Mouse (Mus musculus): ENCODE results near the gene Hoxd10. TPM values are rescaled to one million over a fixed set of nuclear protein-coding genes. Genes with fewer than 3 reads are reported as not detected.

Gene Hoxd10
- polyA plus RNA-seq, 1 experiment from 2014 or later: not detected

GRCm38 (mm10) chr2:74670632-74671188 is 21.0 kb upstream of the Hoxd10 start:
- no peaks in the 10 kb centered on the region for H3K36me3 ChIP-seq (ENCODE audit: control insufficient read depth, insufficient read depth, low read length)
- WGBS: 3% methylated on average over 3 of the region's 3 CpGs
- H3K27me3 ChIP-seq (ENCODE audit: control insufficient read depth, insufficient read depth, low read length): peaks cover 96% of the 10 kb centered on the region
- peaks cover 8% of the 10 kb centered on the region; the same call in 1 of the 2 replicates for H3K4me1 ChIP-seq (ENCODE audit: control insufficient read depth, insufficient read depth, low read length)
- DNase-seq (ENCODE audit: low spot score, missing footprints) (peak; percentile 93), ATAC-seq (ENCODE audit: low FRiP score) (no peak)
- H3K27ac ChIP-seq (ENCODE audit: low read depth, low read length): no peak overlapping the region
- no peaks in the 10 kb centered on the region for H3K9me3 ChIP-seq (ENCODE audit: control insufficient read depth, low read length)
- no peak overlapping the region for H3K4me3 ChIP-seq (ENCODE audit: low read depth, low read length)
- no peak overlapping the region for H3K4me2 ChIP-seq
- H3K9ac ChIP-seq (ENCODE audit: low read length): no peak overlapping the region

GRCm38 (mm10) chr2:74671847-74672246 is 19.9 kb upstream of the Hoxd10 start:
- Histone ChIP-seq H3K4me2 (no peak overlapping the region), H3K36me3 (ENCODE audit: control insufficient read depth, insufficient read depth, low read length) (no peaks in the 10 kb centered on the region), H3K4me1 (ENCODE audit: control insufficient read depth, insufficient read depth, low read length) (peaks cover 8% of the 10 kb centered on the region; the same call in 1 of the 2 replicates), H3K27ac (ENCODE audit: low read depth, low read length) (no peak overlapping the region), H3K4me3 (ENCODE audit: low read depth, low read length) (no peak overlapping the region), H3K27me3 (ENCODE audit: control insufficient read depth, insufficient read depth, low read length) (peaks cover 97% of the 10 kb centered on the region), H3K9ac (ENCODE audit: low read length) (no peak overlapping the region), H3K9me3 (ENCODE audit: control insufficient read depth, low read length) (no peaks in the 10 kb centered on the region)
- peak; percentile 94 for DNase-seq (ENCODE audit: low spot score, missing footprints)
- no peak for ATAC-seq (ENCODE audit: low FRiP score)
- 6% methylated on average over 5 of the region's 5 CpGs for WGBS

GRCm38 (mm10) chr2:74672481-74673362 is 19.0 kb upstream of the Hoxd10 start:
- Histone ChIP-seq H3K36me3 (ENCODE audit: control insufficient read depth, insufficient read depth, low read length) (no peaks in the 10 kb centered on the region), H3K9me3 (ENCODE audit: control insufficient read depth, low read length) (no peaks in the 10 kb centered on the region), H3K4me2 (peak overlapping the region; percentile 7; the same call in 1 of the 2 replicates), H3K27ac (ENCODE audit: low read depth, low read length) (no peak overlapping the region), H3K9ac (ENCODE audit: low read length) (no peak overlapping the region), H3K27me3 (ENCODE audit: control insufficient read depth, insufficient read depth, low read length) (peaks cover 98% of the 10 kb centered on the region), H3K4me3 (ENCODE audit: low read depth, low read length) (no peak overlapping the region; the same call in 1 of the 2 replicates), H3K4me1 (ENCODE audit: control insufficient read depth, insufficient read depth, low read length) (peaks cover 8% of the 10 kb centered on the region; the same call in 1 of the 2 replicates)
- under 1% methylated on average over 40 of the region's 40 CpGs for WGBS
- no peak for DNase-seq (ENCODE audit: low spot score, missing footprints)
- ATAC-seq (ENCODE audit: low FRiP score): peak; percentile 71

- Histone ChIP-seq H3K4me2 (no peak overlapping the region), H3K9ac (ENCODE audit: low read length) (no peak overlapping the region), H3K36me3 (ENCODE audit: control insufficient read depth, insufficient read depth, low read length) (no peaks in the 10 kb centered on the region), H3K27ac (ENCODE audit: low read depth, low read length) (no peak overlapping the region), H3K4me3 (ENCODE audit: low read depth, low read length) (no peak overlapping the region), H3K4me1 (ENCODE audit: control insufficient read depth, insufficient read depth, low read length) (no peaks in the 10 kb centered on the region), H3K9me3 (ENCODE audit: control insufficient read depth, low read length) (no peaks in the 10 kb centered on the region), H3K27me3 (ENCODE audit: control insufficient read depth, insufficient read depth, low read length) (peaks cover 98% of the 10 kb centered on the region)
- ATAC-seq (ENCODE audit: low FRiP score) (no peak), DNase-seq (ENCODE audit: low spot score, missing footprints) (no peak)
- 1% methylated on average over 24 of the region's 24 CpGs for WGBS
Measured at GRCm38 (mm10) chr2:74673835-74674425, 17.8 kb upstream of the Hoxd10 start.

GRCm38 (mm10) chr2:74674881-74675665 is 16.7 kb upstream of the Hoxd10 start, which contains the start of gene Hoxd12:
Gene Hoxd12 (plus strand): TSS chr2:74675013.
- ATAC-seq (ENCODE audit: low FRiP score) (no peak), DNase-seq (ENCODE audit: low spot score, missing footprints) (no peak)
- H3K27me3 ChIP-seq (ENCODE audit: control insufficient read depth, insufficient read depth, low read length): peaks cover 98% of the 10 kb centered on the region
- no peaks in the 10 kb centered on the region for H3K4me1 ChIP-seq (ENCODE audit: control insufficient read depth, insufficient read depth, low read length)
- no peaks in the 10 kb centered on the region for H3K36me3 ChIP-seq (ENCODE audit: control insufficient read depth, insufficient read depth, low read length)
- no peak within 1 kb of the TSS for H3K9ac ChIP-seq (ENCODE audit: low read length)
- H3K27ac ChIP-seq (ENCODE audit: low read depth, low read length): no peak within 1 kb of the TSS
- H3K9me3 ChIP-seq (ENCODE audit: control insufficient read depth, low read length): no peaks in the 10 kb centered on the region
- no peak within 1 kb of the TSS for H3K4me2 ChIP-seq
- H3K4me3 ChIP-seq (ENCODE audit: low read depth, low read length): no peak within 1 kb of the TSS
- WGBS: 3% methylated on average over 47 of the region's 47 CpGs

- Histone ChIP-seq H3K27me3 (ENCODE audit: control insufficient read depth, insufficient read depth, low read length) (peaks cover 100% of the 10 kb centered on the region), H3K36me3 (ENCODE audit: control insufficient read depth, insufficient read depth, low read length) (no peaks in the 10 kb centered on the region), H3K4me3 (ENCODE audit: low read depth, low read length) (no peak overlapping the region), H3K9ac (ENCODE audit: low read length) (no peak overlapping the region), H3K9me3 (ENCODE audit: control insufficient read depth, low read length) (no peaks in the 10 kb centered on the region), H3K27ac (ENCODE audit: low read depth, low read length) (no peak overlapping the region), H3K4me2 (no peak overlapping the region), H3K4me1 (ENCODE audit: control insufficient read depth, insufficient read depth, low read length) (no peaks in the 10 kb centered on the region)
- WGBS: 3% methylated on average over 24 of the region's 24 CpGs
- no peak for DNase-seq (ENCODE audit: low spot score, missing footprints)
- ATAC-seq (ENCODE audit: low FRiP score): no peak
Measured at GRCm38 (mm10) chr2:74675666-74676282, 15.9 kb upstream of the Hoxd10 start.

- no peak overlapping the region for H3K4me2 ChIP-seq
- H3K27ac ChIP-seq (ENCODE audit: low read depth, low read length): no peak overlapping the region
- H3K4me3 ChIP-seq (ENCODE audit: low read depth, low read length): no peak overlapping the region
- DNase-seq (ENCODE audit: low spot score, missing footprints) (no peak), ATAC-seq (ENCODE audit: low FRiP score) (no peak)
- peaks cover 100% of the 10 kb centered on the region for H3K27me3 ChIP-seq (ENCODE audit: control insufficient read depth, insufficient read depth, low read length)
- 2% methylated on average over 9 of the region's 9 CpGs for WGBS
- no peak overlapping the region for H3K9ac ChIP-seq (ENCODE audit: low read length)
- H3K9me3 ChIP-seq (ENCODE audit: control insufficient read depth, low read length): no peaks in the 10 kb centered on the region
- H3K4me1 ChIP-seq (ENCODE audit: control insufficient read depth, insufficient read depth, low read length): no peaks in the 10 kb centered on the region
- H3K36me3 ChIP-seq (ENCODE audit: control insufficient read depth, insufficient read depth, low read length): no peaks in the 10 kb centered on the region
Measured at GRCm38 (mm10) chr2:74676376-74677052, 15.2 kb upstream of the Hoxd10 start.

GRCm38 (mm10) chr2:74677106-74677505 is 14.6 kb upstream of the Hoxd10 start:
- Histone ChIP-seq H3K27me3 (ENCODE audit: control insufficient read depth, insufficient read depth, low read length) (peaks cover 100% of the 10 kb centered on the region), H3K9ac (ENCODE audit: low read length) (no peak overlapping the region), H3K36me3 (ENCODE audit: control insufficient read depth, insufficient read depth, low read length) (no peaks in the 10 kb centered on the region), H3K4me3 (ENCODE audit: low read depth, low read length) (no peak overlapping the region), H3K9me3 (ENCODE audit: control insufficient read depth, low read length) (no peaks in the 10 kb centered on the region), H3K4me1 (ENCODE audit: control insufficient read depth, insufficient read depth, low read length) (0 out of 2 replicates have a peak, but pooled peaks cover 4% of the 10 kb centered on the region), H3K27ac (ENCODE audit: low read depth, low read length) (no peak overlapping the region), H3K4me2 (no peak overlapping the region)
- WGBS: 16% methylated on average over 2 of the region's 2 CpGs
- no peak for ATAC-seq (ENCODE audit: low FRiP score)
- DNase-seq (ENCODE audit: low spot score, missing footprints): no peak

Data from midbrain, embryonic 11.5 days (tissue).